Mouse (Mus musculus) layer of hippocampus, postnatal 14 days (tissue): ENCODE data around the gene Srp54a. TPM values are rescaled to one million over a fixed set of nuclear protein-coding genes. Genes with fewer than 3 reads are reported as not detected.
"Not testable (repeated sequence)": the region's sequence is repeated elsewhere in the genome, so short reads cannot be mapped to it uniquely, and the experiment has no call there.

Experiments
- DNase-seq, 2 experiments: peaks; one replicate each; pipeline ENCODE4 v3.0.0; 2021 to 2022; ENCODE audit warnings: low spot score in 2 of 2, mixed read lengths in 1 of 2
- total RNA-seq, 2 experiments: library from RNA; stranded (reverse); gene quantifications; 2 replicates each; pipeline ENCODE4 v1.2.3; 2021

Gene Srp54a
- total RNA-seq, 2 experiments from 2014 or later, result 88.2 to 95.9 TPM

DNA sequence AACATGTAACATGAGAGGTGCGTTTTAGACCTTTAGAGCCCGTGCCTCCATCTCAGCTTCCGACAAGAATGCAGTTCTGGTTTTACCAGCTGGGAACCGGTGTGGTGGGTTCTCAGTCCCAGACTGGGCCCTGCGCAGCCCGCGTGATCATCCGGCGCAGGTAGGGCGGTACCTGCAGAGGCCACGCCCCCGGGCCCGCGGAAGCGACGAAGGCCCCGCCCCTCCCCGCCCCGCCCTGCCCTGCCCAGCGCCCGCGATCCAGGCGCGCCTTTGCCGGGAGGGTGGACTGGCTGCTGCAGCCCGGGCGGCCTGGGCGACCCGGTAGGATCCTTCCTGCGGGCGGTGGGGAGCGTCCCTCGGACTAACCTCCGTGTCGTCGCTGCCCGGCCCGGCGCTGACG is 44.2 kb downstream of the Srp54a start, which contains the start of gene Fam177a:
Gene Fam177a, plus strand, starts transcription at position 228 of the 400 bp plus-strand sequence.
- DNase-seq, result not testable (repeated sequence)

- not testable (repeated sequence) for DNase-seq
These were observed 44.7 kb downstream of the Srp54a start for GRCm38 (mm10) chr12:55124731-55125130.

DNA sequence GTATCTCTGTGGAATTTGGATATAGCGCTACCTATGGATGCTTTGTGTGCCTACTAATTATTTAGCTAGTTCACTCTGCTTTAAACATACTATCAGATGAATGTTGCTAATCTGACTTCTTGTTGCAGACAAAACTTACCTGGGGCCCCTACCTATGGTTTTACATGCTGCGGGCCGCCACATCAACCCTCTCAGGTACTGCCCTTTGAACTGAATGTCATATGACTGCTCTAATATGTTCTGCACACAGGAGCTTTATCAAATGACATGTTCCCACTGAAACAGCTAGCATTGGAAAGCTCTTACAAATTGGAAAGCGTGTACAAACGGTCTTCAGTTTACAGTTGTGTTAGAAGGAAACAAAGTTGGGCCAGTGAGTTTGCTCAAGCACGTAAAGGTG is 55.5 kb downstream of the Srp54a start:
- not testable (repeated sequence) for DNase-seq

GRCm38 (mm10) chr12:55137859-55138258 is 57.8 kb downstream of the Srp54a start:
- DNase-seq, result not testable (repeated sequence)

DNA sequence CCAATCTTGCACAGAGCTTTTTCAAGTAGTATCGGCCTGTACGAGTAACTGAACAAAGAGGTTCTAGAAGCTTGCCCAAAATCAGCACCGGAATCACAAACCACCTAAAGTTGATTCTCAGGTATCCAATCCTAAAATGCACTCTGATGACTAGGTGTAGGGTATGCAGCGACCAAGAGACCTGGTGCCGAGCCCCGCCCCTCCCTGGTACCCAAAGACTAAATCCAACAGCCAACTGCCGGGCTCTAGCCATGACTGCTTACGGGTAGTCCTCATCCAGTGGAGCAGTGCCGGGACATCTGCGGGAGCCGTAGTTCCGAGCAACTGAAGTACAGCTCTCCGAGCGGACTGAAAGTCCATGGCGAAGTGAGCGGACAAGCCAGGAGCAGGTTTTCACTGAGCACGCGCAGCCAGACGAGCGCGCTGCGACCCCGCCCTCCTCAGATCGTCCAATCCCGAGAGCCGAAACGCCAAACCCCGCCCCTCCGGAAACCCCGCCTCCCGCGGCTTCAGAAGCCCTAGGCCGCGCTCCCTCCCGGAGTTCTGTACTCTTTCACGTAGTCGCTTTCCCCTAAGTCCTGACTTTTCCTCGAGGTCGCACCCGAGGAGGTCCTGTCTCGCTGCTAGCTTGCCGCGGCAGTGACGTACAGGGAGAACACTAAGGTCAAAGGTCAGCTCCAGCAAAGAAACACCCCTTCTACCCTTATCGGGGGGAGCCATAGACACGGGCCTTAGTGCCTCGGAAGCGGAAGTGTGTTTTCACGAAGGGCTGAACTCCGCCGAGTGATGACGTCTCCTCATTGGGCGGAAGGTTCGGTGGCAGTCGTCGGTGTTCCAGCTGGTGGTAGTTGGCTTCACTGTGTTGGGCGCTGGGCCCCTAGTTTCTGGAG is 74.7 kb downstream of the Srp54a start, which contains the start of gene Srp54b:
Gene Srp54b, plus strand, starts transcription at position 546 of the 890 bp plus-strand sequence.
- DNase-seq, result not testable (repeated sequence)

- not testable (repeated sequence) for DNase-seq
These were observed 75.4 kb downstream of the Srp54a start for GRCm38 (mm10) chr12:55155449-55155783.

Other genes starting within 250 kb of the Srp54a start
- 100 to 1,000 TPM; 140 to 142 TPM for gene Cfl2, start 217.4 kb upstream of the Srp54a start, total RNA-seq
- not detected for gene Gm20403, start 93.7 kb upstream of the Srp54a start, total RNA-seq
- gene Baz1a, start 65.9 kb upstream of the Srp54a start, total RNA-seq, result 1 to 10 TPM; 1.2 to 3.8 TPM
- gene 2700097O09Rik, start 152 bp upstream of the Srp54a start, total RNA-seq, result 1 to 10 TPM; 8.1 to 8.6 TPM
- gene Fam177a, start 44.2 kb downstream of the Srp54a start, total RNA-seq, result 10 to 100 TPM; 17.6 to 22.7 TPM
- gene Srp54b, start 74.8 kb downstream of the Srp54a start, total RNA-seq, result 10 to 100 TPM; 62.0 to 66.4 TPM
- gene 1700047I17Rik2, start 119.3 kb downstream of the Srp54a start, total RNA-seq, result 1 to 10 TPM; 1.7 to 9.3 TPM
- 10 to 100 TPM; 36.7 to 38.1 TPM for gene Srp54c, start 149.9 kb downstream of the Srp54a start, total RNA-seq
- gene 1110008L16Rik, start 219.3 kb downstream of the Srp54a start, total RNA-seq, result 10 to 100 TPM in 1 of 2 experiments, 1 to 10 TPM in 1; 8.1 to 10.4 TPM
- 10 to 100 TPM; 12.4 to 14.1 TPM for gene Ppp2r3c, start 222.7 kb downstream of the Srp54a start, total RNA-seq